Mouse (Mus musculus) heart, adult 2 months (tissue): ENCODE results near the gene Inpp4a. TPM values are rescaled to one million over a fixed set of nuclear protein-coding genes. Genes with fewer than 3 reads are reported as not detected.

Experiments
- DNase-seq, 2 experiments: peaks; one replicate each; pipeline ENCODE4 v3.0.0; 2021
- H3K27ac ChIP-seq: fragments of 200-600 bp; 2 replicates; pipeline ENCODE4 v1.8.1; 2022
- H3K27me3 ChIP-seq: fragments of 200-500 bp; 2 replicates; pipeline ENCODE4 v1.6.1; 2012; ENCODE audit warnings: mild to moderate bottlenecking, low read length, inconsistent platforms, mixed read lengths; ENCODE audit not compliant: control insufficient read depth, insufficient read depth
- H3K36me3 ChIP-seq: fragments of 200-500 bp; 2 replicates; pipeline ENCODE4 v1.6.1; 2012; ENCODE audit warnings: low read length, inconsistent platforms; ENCODE audit not compliant: control insufficient read depth, insufficient read depth
- H3K4me1 ChIP-seq: fragments of 200-500 bp; 2 replicates; pipeline ENCODE4 v1.6.1; 2011; ENCODE audit warnings: low read length; ENCODE audit not compliant: control insufficient read depth, insufficient read depth
- H3K4me3 ChIP-seq: fragments of 200-600 bp; 2 replicates; pipeline ENCODE4 v1.8.1; 2022
- H3K79me2 ChIP-seq: fragments of 200-500 bp; replicated peaks from 2 replicates; pipeline ENCODE4 v1.6.1; 2012; ENCODE audit warnings: mild to moderate bottlenecking, inconsistent platforms, low read length, moderate library complexity, mixed read lengths; ENCODE audit not compliant: control insufficient read depth, insufficient read depth
- H3K9ac ChIP-seq: fragments of 200-500 bp; 2 replicates; pipeline ENCODE4 v1.6.1; 2012; ENCODE audit warnings: low read depth, mild to moderate bottlenecking, control low read depth, inconsistent platforms, low read length, mixed read lengths
- CTCF ChIP-seq: fragments of 200-600 bp; IDR thresholded peaks from 2 replicates; pipeline ENCODE4 v1.8.1; 2022; ENCODE audit warnings: antibody characterized with exemption, mild to moderate bottlenecking, moderate library complexity
- EP300 ChIP-seq: fragments of 200-500 bp; IDR thresholded peaks from 2 replicates; pipeline ENCODE4 v1.6.1; 2011; ENCODE audit warnings: low read depth, low read length, control low read depth; ENCODE audit not compliant: insufficient read depth
- POLR2A ChIP-seq: fragments of 200-500 bp; IDR thresholded peaks from 2 replicates; pipeline ENCODE4 v1.6.1; 2011; ENCODE audit warnings: mild to moderate bottlenecking, low read depth, low read length, control low read depth; ENCODE audit not compliant: insufficient read depth
- WGBS: fragments of 180-500 bp; shearing (Covaris S2); methylation state at CpG from one replicate; pipeline ENCODE4 v1.1.7; 2018; 5-methylcytosine and 5-hydroxymethylcytosine counted together
- intact Hi-C: fragments of 180-260 bp; cut with DNase I; formaldehyde crosslinking; loops from one replicate; pipeline ENCODE4 v1.15.1; 2025
- polyA plus RNA-seq: library from polyadenylated mRNA; depleted of rRNA; stranded (reverse); fragments of >200 nt; gene quantifications from 2 replicates; pipeline ENCODE4 v1.2.3, GENCODE M21; 2012
- total RNA-seq, 2 experiments: library from RNA; stranded (reverse); gene quantifications; 2 replicates each; pipeline ENCODE4 v1.2.3; 2021

The Inpp4a gene
- total and polyA plus RNA-seq, 3 experiments = 10.3 to 19.2 (median 18.9) TPM

DNA sequence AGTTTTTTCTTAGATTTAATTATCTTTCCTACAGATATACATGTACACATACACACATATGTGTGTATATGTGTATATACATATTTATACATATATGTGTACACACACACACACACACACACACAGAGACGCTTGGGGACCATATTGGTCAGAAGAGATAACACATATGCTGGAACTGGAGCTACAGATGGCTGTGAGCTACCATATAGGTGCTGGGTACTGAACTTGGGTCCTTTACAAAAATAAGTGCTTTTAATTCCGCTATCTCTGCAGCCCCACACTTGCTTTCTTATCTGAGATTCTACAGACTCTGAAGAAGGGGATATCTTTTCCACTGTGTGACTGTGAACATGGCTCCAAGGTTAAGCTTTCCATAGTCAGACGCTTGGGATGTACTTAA lies 43.6 kb downstream of the Inpp4a start:
- H3K27me3 ChIP-seq = no peaks in the 10 kb centered on the region
- 89% methylated on average over 3 of the region's 3 CpGs for WGBS
- H3K4me3 ChIP-seq = no peak overlapping the region
- intact Hi-C loops = loop anchor here (5.0 kb wide), 1 partner anchor 44 kb away; no protein-coding TSS in a partner anchor
- DNase-seq = no peak
- H3K79me2 ChIP-seq = peaks cover 1% of the 10 kb centered on the region; the same call in 1 of the 2 replicates
- TF ChIP-seq POLR2A = no peak
- no peak for TF ChIP-seq CTCF
- no peak for TF ChIP-seq EP300
- peaks cover 11% of the 10 kb centered on the region for H3K4me1 ChIP-seq
- no peak overlapping the region for H3K9ac ChIP-seq
- H3K27ac ChIP-seq = no peak overlapping the region
- H3K36me3 ChIP-seq = peaks cover 5% of the 10 kb centered on the region; the same call in 1 of the 2 replicates

DNA sequence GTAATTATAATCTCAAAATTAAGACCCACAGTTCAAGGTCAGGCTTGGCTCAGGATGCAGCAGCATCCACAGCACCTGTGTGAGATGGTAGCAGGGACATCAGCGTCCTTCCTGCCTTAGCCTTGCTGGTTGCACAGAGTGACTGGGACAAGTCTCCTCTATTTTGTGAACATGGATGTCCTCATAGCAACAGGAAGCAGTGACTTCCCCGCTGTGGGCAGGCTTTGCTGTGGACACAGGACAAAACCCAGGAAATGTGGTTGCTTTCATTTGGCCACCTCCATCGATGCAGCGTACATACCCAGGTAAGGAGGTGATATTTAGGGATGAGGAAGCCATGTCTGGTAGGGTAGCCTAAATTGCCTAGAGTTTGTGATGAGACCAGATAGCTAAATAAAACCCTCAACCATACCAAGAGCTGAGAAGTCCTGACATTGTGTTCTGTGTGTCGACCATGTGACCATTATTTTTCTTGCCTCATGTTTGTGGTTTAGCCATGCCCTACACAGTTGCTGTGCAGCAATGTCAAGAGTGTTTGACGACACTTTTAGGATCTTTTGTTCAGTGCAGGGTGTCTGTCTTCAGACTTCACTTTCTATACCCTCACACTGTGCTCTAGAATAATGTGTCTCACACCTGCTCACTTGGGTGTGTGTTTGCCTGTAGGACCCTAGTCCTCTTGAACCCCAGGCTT lies 44.7 kb downstream of the Inpp4a start:
- no peak overlapping the region for H3K4me3 ChIP-seq
- 67% methylated on average over 6 of the region's 6 CpGs for WGBS
- no peak overlapping the region for H3K9ac ChIP-seq
- peaks cover 5% of the 10 kb centered on the region; the same call in 1 of the 2 replicates for H3K36me3 ChIP-seq
- TF ChIP-seq POLR2A (no peak), CTCF (no peak), EP300 (no peak)
- peaks cover 1% of the 10 kb centered on the region; the same call in 1 of the 2 replicates for H3K79me2 ChIP-seq
- intact Hi-C loops = loop anchor here (5.0 kb wide), 1 partner anchor 43 kb away; no protein-coding TSS in a partner anchor
- DNase-seq = no peak
- H3K27ac ChIP-seq = no peak overlapping the region
- H3K27me3 ChIP-seq = no peaks in the 10 kb centered on the region
- H3K4me1 ChIP-seq = peaks cover 11% of the 10 kb centered on the region

DNA sequence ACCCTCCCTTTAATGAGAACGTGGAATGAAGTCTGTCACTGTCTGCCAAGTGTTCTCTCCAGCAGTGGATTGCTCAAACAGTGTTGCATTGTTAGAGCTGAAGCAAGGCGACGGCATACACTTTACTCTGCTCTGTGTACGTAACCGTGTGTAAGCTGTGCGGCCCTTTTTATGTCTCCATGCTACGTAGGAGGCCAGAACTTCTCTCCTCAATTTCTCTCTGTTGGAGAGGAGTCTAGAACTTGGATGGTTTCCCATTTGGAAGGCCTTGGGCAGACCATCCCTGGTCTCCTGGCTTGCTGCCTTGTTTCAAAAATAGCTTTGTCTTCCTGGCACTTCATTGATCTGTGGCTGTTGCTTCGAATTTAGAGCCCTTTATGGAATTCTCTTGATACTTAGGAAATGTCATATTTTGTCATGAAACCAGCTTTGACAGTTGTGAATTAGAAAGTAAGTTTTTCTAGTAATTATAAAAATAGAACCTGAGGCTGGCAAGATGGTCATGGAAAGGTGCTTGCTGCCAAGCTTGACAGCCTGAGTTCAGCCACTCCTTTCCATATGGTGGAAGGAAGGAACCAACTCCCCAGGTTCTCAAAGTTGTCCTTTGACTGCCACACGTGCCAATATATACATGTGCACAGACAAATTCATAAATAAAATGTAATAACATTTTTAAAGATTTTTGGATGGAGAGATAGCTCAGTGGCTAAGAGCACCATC lies 47.9 kb downstream of the Inpp4a start:
- H3K27me3 ChIP-seq = no peaks in the 10 kb centered on the region
- H3K4me1 ChIP-seq = peaks cover 10% of the 10 kb centered on the region
- peaks cover 4% of the 10 kb centered on the region for H3K79me2 ChIP-seq
- H3K4me3 ChIP-seq = no peak overlapping the region
- peak; percentile 35 to 37 for DNase-seq
- TF ChIP-seq POLR2A (no peak), EP300 (no peak), CTCF (no peak)
- H3K27ac ChIP-seq = peak overlapping the region; percentile 37; the same call in 1 of the 2 replicates
- intact Hi-C loops = no loop called here
- peaks cover 5% of the 10 kb centered on the region; the same call in 1 of the 2 replicates for H3K36me3 ChIP-seq
- H3K9ac ChIP-seq = no peak overlapping the region; the same call in 1 of the 2 replicates
- WGBS = 25% methylated on average over 9 of the region's 9 CpGs

DNA sequence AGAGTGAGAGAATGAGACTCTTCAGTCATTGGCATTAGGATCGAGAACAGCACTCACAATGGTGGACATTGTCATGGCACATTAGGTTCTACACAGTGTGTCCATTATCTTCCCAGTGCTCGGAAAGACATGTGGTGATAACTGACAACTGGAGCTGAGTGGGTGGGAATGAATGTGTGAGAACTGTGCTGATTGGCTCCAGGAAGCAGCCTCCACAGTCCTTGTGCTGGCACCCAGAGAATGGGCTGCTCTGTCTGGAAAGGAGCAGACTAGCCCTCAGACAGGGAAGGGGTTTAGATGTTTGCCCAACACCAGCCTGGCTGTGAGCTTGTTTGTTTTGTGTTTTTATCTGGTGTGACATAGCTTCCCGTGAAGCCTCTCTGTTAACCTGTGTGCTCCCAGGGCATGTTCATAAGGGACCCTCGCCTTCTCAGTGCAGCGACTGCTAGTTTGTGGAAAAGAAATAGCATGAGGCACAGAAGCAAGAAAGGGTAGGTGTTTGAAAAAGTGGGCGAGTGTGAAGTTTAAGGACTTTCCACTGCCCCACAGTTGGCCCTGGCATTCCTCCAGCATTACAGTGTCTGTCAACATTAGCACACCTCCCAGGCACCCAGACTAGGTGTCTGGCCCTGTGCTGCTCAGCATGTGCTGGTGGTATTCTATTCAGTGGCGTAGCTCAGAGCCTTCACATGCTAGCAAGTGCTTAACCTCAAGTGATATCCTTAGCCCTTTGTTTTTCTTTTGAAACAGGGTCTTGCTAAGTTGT lies 51.4 kb downstream of the Inpp4a start:
- no peak overlapping the region for H3K4me3 ChIP-seq
- DNase-seq = no peak
- peaks cover 2% of the 10 kb centered on the region; the same call in 1 of the 2 replicates for H3K79me2 ChIP-seq
- H3K9ac ChIP-seq = no peak overlapping the region
- H3K36me3 ChIP-seq = peaks cover 5% of the 10 kb centered on the region; the same call in 1 of the 2 replicates
- no peak for TF ChIP-seq EP300
- no peak for TF ChIP-seq POLR2A
- TF ChIP-seq CTCF = no peak
- H3K4me1 ChIP-seq = peaks cover 9% of the 10 kb centered on the region
- H3K27me3 ChIP-seq = no peaks in the 10 kb centered on the region
- WGBS = 59% methylated on average over 7 of the region's 7 CpGs
- intact Hi-C loops = no loop called here
- no peak overlapping the region for H3K27ac ChIP-seq

DNA sequence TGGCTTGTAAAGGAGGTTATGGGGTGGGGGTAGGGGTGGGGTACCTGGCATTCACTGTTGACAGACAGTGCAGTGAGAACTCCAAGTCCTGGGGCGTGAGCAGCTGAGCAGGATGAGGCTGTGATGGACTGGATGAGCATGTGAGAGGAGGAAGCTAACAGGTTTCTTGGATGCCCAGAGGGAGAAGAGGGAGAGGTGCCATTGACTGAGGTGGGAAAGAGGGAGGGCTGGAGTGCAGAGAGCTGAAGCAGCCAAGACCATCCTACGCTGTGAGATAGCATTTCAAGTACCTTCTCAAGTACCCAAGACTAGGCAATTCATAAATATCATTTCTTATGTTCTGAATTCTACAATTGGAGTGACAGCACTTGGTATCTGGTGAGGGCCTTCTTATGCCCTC lies 52.3 kb downstream of the Inpp4a start:
- H3K4me3 ChIP-seq = no peak overlapping the region

More for the DNA sequence above, 52.3 kb downstream of the Inpp4a start:
- intact Hi-C loops = no loop called here
- peaks cover 2% of the 10 kb centered on the region; the same call in 1 of the 2 replicates for H3K79me2 ChIP-seq
- H3K27ac ChIP-seq = no peak overlapping the region
- H3K4me1 ChIP-seq = peaks cover 7% of the 10 kb centered on the region
- no peaks in the 10 kb centered on the region for H3K27me3 ChIP-seq
- DNase-seq = no peak
- TF ChIP-seq POLR2A (no peak), CTCF (no peak), EP300 (no peak)
- no peak overlapping the region for H3K9ac ChIP-seq
- H3K36me3 ChIP-seq = peaks cover 5% of the 10 kb centered on the region; the same call in 1 of the 2 replicates
- 95% methylated on average over 2 of the region's 2 CpGs for WGBS
